Mouse (Mus musculus) hindbrain, embryonic 14.5 days (tissue): ENCODE measurements at regions not wholly inside any gene's neighbourhood (a gene's known extent, or its start where the extent isn't known, plus 50 kb on each side); places are given as distances from the start of the nearest gene placed in this dataset.

Experiments
- ATAC-seq: fragments of 200-750 bp; cut with Nextera tagmentation; 2 replicates; pipeline ENCODE4 v1.8.0; 2017; ENCODE audit warnings: moderate number of reproducible peaks, mild to moderate bottlenecking, moderate TSS enrichment, moderate library complexity; ENCODE audit not compliant: low FRiP score
- DNase-seq: peaks from one replicate; pipeline ENCODE4 v3.0.0-alpha.2; 2015; ENCODE audit warnings: low spot score
- H3K27ac ChIP-seq: fragments of 300-500 bp; sonication (generic); 2 replicates; pipeline ENCODE4 v1.5.1; 2014; ENCODE audit warnings: mild to moderate bottlenecking, moderate library complexity
- H3K27me3 ChIP-seq: fragments of 300-500 bp; sonication (generic); 2 replicates; pipeline ENCODE4 v1.6.1; 2014; ENCODE audit warnings: mild to moderate bottlenecking, low read length, mixed read lengths; ENCODE audit not compliant: control insufficient read depth, insufficient read depth
- H3K36me3 ChIP-seq: fragments of 300-500 bp; sonication (generic); replicated peaks from 2 replicates; pipeline ENCODE4 v1.6.1; 2014; ENCODE audit not compliant: control insufficient read depth, insufficient read depth
- H3K4me1 ChIP-seq: fragments of 300-500 bp; sonication (generic); replicated peaks from 2 replicates; pipeline ENCODE4 v1.6.1; 2014; ENCODE audit warnings: antibody characterized with exemption, low read length, mixed read lengths; ENCODE audit not compliant: control insufficient read depth, insufficient read depth
- H3K4me2 ChIP-seq: fragments of 300-500 bp; sonication (generic); replicated peaks from 2 replicates; pipeline ENCODE4 v1.6.1; 2014; ENCODE audit warnings: mild to moderate bottlenecking, moderate library complexity
- H3K4me3 ChIP-seq: fragments of 300-500 bp; sonication (generic); replicated peaks from 2 replicates; pipeline ENCODE4 v1.5.1; 2014; ENCODE audit warnings: mild to moderate bottlenecking, low read length
- H3K9ac ChIP-seq: fragments of 300-500 bp; sonication (generic); 2 replicates; pipeline ENCODE4 v1.6.1; 2014
- H3K9me3 ChIP-seq: fragments of 300-500 bp; sonication (generic); 2 replicates; pipeline ENCODE4 v1.6.1; 2016; ENCODE audit warnings: low read length; ENCODE audit not compliant: control insufficient read depth
- WGBS: fragments of 180-500 bp; shearing (Covaris S2); extraction: QIAGEN DNeasy Blood & Tissue Kit; methylation state at CpG from one replicate; pipeline ENCODE4 v1.1.7; 2014; 5-methylcytosine and 5-hydroxymethylcytosine counted together

DNA sequence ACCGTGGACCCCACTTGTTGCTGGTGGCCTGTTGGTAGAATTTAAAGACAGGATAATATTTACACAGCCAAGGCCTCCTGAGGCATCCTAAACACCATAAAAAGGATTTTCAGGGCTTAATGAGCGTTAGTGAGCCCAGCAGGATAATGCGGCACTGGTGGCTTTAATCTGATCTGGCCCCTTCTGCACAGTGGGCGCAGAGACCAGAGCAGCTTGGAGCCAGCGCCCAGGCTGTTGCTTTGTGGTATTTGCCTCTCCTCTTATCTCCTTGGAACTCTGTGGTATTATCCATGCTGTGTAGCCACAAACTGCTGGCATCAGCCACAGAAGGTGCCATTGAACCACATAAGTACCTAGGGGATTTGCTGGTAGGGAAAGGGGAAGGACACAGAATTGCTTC lies 90.1 kb downstream of the Gm26897 start:
- H3K9me3 ChIP-seq = no peaks in the 10 kb centered on the region
- ATAC-seq (no peak), DNase-seq (no peak)
- no peaks in the 10 kb centered on the region for H3K27me3 ChIP-seq
- 37% methylated on average over 5 of the region's 5 CpGs for WGBS
- no peaks in the 10 kb centered on the region for H3K4me1 ChIP-seq
- H3K36me3 ChIP-seq = no peaks in the 10 kb centered on the region
- no peak overlapping the region for H3K4me3 ChIP-seq
- H3K9ac ChIP-seq = no peak overlapping the region
- no peak overlapping the region for H3K4me2 ChIP-seq
- no peak overlapping the region for H3K27ac ChIP-seq

- WGBS = 68% methylated on average over 4 of the region's 4 CpGs
- H3K4me1 ChIP-seq = no peaks in the 10 kb centered on the region
- no peak overlapping the region for H3K27ac ChIP-seq
- DNase-seq = no peak
- no peaks in the 10 kb centered on the region for H3K36me3 ChIP-seq
- no peak overlapping the region for H3K4me3 ChIP-seq
- H3K27me3 ChIP-seq = no peaks in the 10 kb centered on the region
- H3K4me2 ChIP-seq = no peak overlapping the region
- no peak for ATAC-seq
- no peaks in the 10 kb centered on the region for H3K9me3 ChIP-seq
- H3K9ac ChIP-seq = no peak overlapping the region
Observed at GRCm38 (mm10) chr5:111824600-111825130, 90.9 kb downstream of the Gm26897 start.

- DNase-seq = no peak
- H3K4me1 ChIP-seq = no peaks in the 10 kb centered on the region
- H3K9ac ChIP-seq = no peak overlapping the region
- H3K36me3 ChIP-seq = no peaks in the 10 kb centered on the region
- H3K27me3 ChIP-seq = no peaks in the 10 kb centered on the region
- no peak overlapping the region for H3K4me3 ChIP-seq
- 78% methylated on average over 6 of the region's 6 CpGs for WGBS
- 0 out of 2 replicates have a peak, but pooled peaks cover 6% of the 10 kb centered on the region for H3K9me3 ChIP-seq
- H3K27ac ChIP-seq = no peak overlapping the region
- no peak for ATAC-seq
- H3K4me2 ChIP-seq = no peak overlapping the region
Observed at GRCm38 (mm10) chr5:111829891-111830290, 96.2 kb downstream of the Gm26897 start.

DNA sequence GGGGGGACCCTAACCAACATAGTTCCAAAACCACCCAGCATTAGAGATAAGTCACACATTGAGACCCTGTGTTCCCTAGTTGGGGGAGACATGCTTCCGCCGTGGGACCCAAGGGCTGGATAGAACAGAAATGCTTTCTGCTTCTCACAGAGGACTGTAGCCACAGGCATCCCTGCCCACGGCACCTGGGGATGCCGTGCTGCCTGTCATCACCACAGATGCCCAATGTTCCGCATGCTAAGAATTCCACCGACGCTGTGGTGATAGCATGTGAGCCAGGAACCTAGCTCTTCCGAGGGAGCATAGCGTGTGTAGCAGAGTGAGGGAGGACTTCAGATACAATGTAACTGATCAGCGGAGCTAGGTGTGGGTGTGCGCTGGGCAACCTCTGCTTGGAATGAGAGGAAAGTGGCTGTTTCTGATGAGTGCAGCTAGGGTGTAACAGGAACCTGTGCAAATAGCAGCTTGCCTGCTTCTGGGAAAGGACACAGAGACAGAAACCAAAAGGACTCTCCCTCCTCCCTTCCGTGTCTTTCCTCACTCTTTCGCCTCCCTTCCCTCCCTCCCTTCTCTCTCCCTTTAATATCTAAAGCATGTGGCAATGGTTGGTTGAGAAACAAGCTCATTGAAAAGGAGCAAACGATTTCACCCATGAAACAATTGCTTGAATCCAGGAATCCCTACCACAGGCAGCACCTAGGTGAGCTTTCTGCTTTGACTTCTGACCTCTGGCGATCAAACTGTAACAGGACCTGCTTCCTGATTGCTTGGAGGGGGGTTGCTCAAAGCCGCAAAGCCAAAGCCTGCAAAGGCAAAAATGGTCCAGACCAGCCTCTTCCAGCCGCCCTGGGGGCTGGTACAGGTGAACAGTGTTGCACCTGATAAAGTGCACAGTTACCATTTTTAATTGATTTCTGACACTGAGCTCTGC lies 102.3 kb downstream of the Gm26897 start:
- H3K36me3 ChIP-seq = no peaks in the 10 kb centered on the region
- no peaks in the 10 kb centered on the region for H3K27me3 ChIP-seq
- peaks cover 19% of the 10 kb centered on the region for H3K4me1 ChIP-seq
- H3K4me2 ChIP-seq = peak overlapping the region; percentile 26; the same call in 1 of the 2 replicates
- 0 out of 2 replicates have a peak, but pooled peaks cover 6% of the 10 kb centered on the region for H3K9me3 ChIP-seq
- no peak overlapping the region for H3K4me3 ChIP-seq
- 34% methylated on average over 17 of the region's 17 CpGs for WGBS
- DNase-seq (no peak), ATAC-seq (no peak)
- peak overlapping the region; percentile 66 for H3K27ac ChIP-seq
- H3K9ac ChIP-seq = peak overlapping the region; percentile 33; the same call in 1 of the 2 replicates

- Histone ChIP-seq H3K4me1 (peaks cover 19% of the 10 kb centered on the region), H3K4me2 (peak overlapping the region; percentile 26; the same call in 1 of the 2 replicates), H3K27me3 (no peaks in the 10 kb centered on the region), H3K4me3 (no peak overlapping the region), H3K9me3 (0 out of 2 replicates have a peak, but pooled peaks cover 6% of the 10 kb centered on the region), H3K36me3 (no peaks in the 10 kb centered on the region), H3K9ac (0 out of 2 replicates have a peak overlapping the region, but pooled peaks have one; percentile 2), H3K27ac (peak overlapping the region; percentile 66)
- ATAC-seq (peak; percentile 75; the same call in 1 of the 2 replicates), DNase-seq (peak; percentile 46)
- WGBS = 9% methylated on average over 14 of the region's 14 CpGs
Observed at GRCm38 (mm10) chr5:111836668-111837234, 103.0 kb downstream of the Gm26897 start.

- Histone ChIP-seq H3K27ac (no peak overlapping the region), H3K4me3 (no peak overlapping the region), H3K27me3 (no peaks in the 10 kb centered on the region), H3K4me1 (peaks cover 15% of the 10 kb centered on the region; the same call in 1 of the 2 replicates), H3K4me2 (0 out of 2 replicates have a peak overlapping the region, but pooled peaks have one; percentile 19), H3K9me3 (no peaks in the 10 kb centered on the region), H3K36me3 (no peaks in the 10 kb centered on the region), H3K9ac (no peak overlapping the region)
- no peak for DNase-seq
- WGBS = 52% methylated on average over 17 of the region's 17 CpGs
- ATAC-seq = no peak
Observed at GRCm38 (mm10) chr5:111842461-111842860, 108.7 kb downstream of the Gm26897 start.

GRCm38 (mm10) chr5:111843622-111844239 lies 110.0 kb downstream of the Gm26897 start:
- Histone ChIP-seq H3K4me1 (peaks cover 15% of the 10 kb centered on the region; the same call in 1 of the 2 replicates), H3K9me3 (no peaks in the 10 kb centered on the region), H3K27ac (peak overlapping the region; percentile 47; the same call in 1 of the 2 replicates), H3K36me3 (no peaks in the 10 kb centered on the region), H3K9ac (0 out of 2 replicates have a peak overlapping the region, but pooled peaks have one; percentile 11), H3K27me3 (no peaks in the 10 kb centered on the region), H3K4me3 (no peak overlapping the region), H3K4me2 (peak overlapping the region; percentile 12; the same call in 1 of the 2 replicates)
- WGBS = 26% methylated on average over 17 of the region's 17 CpGs
- DNase-seq = no peak
- no peak; the same call in 1 of the 2 replicates for ATAC-seq

- WGBS = 25% methylated on average over 3 of the region's 3 CpGs
- Histone ChIP-seq H3K4me2 (no peak overlapping the region), H3K4me1 (peaks cover 15% of the 10 kb centered on the region; the same call in 1 of the 2 replicates), H3K9ac (no peak overlapping the region), H3K27me3 (no peaks in the 10 kb centered on the region), H3K9me3 (no peaks in the 10 kb centered on the region), H3K4me3 (no peak overlapping the region), H3K27ac (peak overlapping the region; percentile 47), H3K36me3 (no peaks in the 10 kb centered on the region)
- ATAC-seq = no peak
- DNase-seq = no peak
Observed at GRCm38 (mm10) chr5:111844528-111844927, 110.8 kb downstream of the Gm26897 start.
